Mouse (Mus musculus) v-Abl transformed pro-B cells (cell line): ENCODE results near the gene Smyd4.

ENCODE experiments used
- in situ Hi-C, 2 experiments: fragments of 400-800 bp; cut with MboI; formaldehyde crosslinking; loops; one replicate each; pipeline ENCODE4 v1.15.1; 2025; ENCODE audit not compliant: unreplicated experiment in 2 of 2

The Smyd4 gene

GRCm38 (mm10) chr11:75409679-75410575, 61.7 kb downstream of the Smyd4 start:
- in situ Hi-C loops = loop anchor here in 1 of 2 experiments (5.0 to 10.0 kb wide), 2 partner anchors 47 to 115 kb away; no protein-coding TSS in a partner anchor

GRCm38 (mm10) chr11:75410591-75410990, 62.4 kb downstream of the Smyd4 start:
- in situ Hi-C loops = loop anchor here in 1 of 2 experiments (5.0 kb wide), 1 partner anchor 47 kb away; no protein-coding TSS in a partner anchor

- in situ Hi-C loops = loop anchor here in 1 of 2 experiments (5.0 kb wide), 1 partner anchor 37 kb away; the partner anchor contains the start of gene Wdr81
Observed at GRCm38 (mm10) chr11:75415096-75415495, 66.9 kb downstream of the Smyd4 start.

DNA sequence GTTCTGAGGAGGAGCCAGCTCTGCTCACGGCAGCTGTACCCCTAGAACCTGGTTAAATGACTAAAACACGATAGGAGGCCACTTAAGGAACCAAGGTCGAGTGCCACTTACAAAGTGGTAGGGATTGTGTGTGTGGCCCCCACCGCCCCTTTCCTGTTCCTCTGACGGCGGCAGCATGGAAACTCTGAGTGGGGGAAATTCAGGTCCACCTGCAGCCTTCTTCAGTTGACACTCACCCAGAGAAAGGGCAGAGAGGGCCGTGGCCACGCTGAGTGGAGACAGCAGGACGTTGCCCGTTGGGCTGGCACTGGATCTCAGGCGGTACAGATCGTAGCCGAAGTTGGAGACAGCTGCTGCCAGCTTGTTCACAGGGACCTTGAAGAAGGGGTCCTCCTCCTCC, 67.8 kb downstream of the Smyd4 start:
- in situ Hi-C loops = loop anchor here in 1 of 2 experiments (5.0 kb wide), 1 partner anchor 36 kb away; the partner anchor contains the start of gene Wdr81

DNA sequence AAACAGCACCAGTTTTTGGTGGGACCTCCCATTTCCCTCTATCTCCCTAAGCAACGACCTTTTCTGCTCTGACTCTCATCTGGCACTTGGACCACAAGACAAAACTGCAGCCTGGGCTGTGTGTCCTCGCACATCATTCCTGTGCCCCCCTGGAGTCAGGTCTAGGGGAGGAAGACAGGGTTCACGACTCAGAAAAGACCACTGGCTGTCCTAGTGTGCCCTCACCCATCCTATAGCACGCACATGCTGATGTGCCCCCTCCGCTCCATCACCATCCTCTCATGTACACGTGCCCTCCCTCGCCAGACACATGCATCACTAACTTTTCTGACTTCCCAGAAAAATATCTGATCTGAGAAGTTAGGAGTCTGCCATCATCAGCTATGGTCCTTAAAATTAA, 71.8 kb downstream of the Smyd4 start:
- in situ Hi-C loops = no loop called here

DNA sequence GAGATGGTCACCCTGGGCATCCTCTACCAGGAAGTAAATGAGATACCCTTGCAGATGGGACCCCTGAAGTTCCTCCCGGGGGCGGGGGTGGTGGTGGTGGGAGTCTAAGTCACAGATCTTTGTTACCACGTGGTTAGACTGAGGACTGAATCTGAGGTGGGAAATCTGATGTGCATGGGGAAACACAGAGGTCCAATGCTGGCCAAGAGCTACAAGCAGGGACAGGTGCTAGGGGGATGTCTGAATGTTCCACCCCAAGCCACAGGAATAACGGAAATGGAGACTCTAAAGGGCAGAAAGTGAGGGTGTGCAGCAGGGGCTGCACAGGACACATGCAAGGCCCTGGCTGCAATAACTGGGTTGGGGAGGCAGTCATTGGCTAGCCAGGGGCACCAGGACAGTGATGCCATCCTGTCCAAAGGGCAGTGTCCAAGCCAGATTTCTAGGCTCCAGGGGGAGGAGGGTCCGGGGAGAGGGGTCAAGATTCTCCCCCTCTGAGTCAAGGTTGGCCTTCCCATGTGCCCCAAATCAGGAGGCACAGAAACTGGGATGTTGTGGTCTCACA, 72.7 kb downstream of the Smyd4 start:
- in situ Hi-C loops = no loop called here

- in situ Hi-C loops = no loop called here
Observed at GRCm38 (mm10) chr11:75421375-75422012, 73.3 kb downstream of the Smyd4 start.

DNA sequence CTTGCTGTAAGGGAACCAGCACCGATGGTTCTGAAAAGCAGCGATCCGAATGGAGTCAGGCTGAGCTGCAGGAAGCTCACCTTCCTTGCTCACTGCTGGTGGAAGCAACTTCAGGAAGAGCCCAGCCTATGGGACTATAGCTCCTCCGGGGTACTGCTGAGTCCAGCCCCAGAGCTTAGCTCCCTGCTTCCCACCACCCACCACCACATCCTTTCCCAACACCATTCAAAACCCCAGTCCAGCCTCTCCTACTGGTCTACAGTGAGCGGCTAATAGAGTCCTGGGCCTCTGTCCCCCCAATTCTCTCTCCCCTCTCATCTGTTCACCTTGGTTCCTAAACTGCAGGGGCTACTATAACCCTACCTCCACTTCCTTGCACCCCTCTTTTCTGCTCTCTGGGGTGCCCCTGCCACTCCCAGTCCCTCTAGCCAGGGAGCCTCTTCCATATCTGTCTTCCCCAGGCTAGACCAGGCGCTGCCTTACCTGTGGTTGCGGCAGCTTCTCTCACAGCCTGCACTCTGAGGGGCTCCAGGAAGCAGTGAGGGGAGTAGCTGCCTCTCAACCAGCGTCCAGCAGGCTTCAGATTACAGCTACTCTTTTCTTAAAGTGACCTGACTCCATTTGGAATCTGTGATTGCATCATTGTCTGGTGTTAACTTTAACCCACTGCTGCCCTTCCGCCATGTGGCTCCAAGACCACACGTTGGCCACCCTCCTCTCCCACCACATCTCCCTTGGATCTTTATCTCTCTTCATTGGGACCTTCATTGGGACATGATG, 74.0 kb downstream of the Smyd4 start, which contains the start of gene Serpinf1:
Serpinf1 (minus strand) TSS at position 689 of the 780 bp plus-strand sequence.
- in situ Hi-C loops = no loop called here

DNA sequence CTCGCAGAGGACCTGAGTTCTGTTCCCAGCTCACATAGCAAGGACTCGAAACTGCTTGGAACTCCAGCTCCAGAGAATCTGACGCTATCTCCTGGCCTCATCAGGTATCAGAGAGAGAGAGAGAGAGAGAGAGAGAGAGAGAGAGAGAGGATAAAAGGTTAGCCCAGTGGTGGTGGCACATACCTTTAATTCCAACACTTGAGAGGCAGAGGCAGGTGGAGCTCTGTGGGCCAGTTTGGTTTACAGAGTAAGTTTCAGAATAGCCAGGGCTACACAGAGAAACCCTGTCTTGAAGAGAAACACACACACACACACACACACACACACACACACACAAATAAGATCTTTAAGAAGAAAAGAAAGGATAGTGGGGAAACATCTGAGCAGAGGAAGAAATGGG, 74.9 kb downstream of the Smyd4 start:
- in situ Hi-C loops = no loop called here

DNA sequence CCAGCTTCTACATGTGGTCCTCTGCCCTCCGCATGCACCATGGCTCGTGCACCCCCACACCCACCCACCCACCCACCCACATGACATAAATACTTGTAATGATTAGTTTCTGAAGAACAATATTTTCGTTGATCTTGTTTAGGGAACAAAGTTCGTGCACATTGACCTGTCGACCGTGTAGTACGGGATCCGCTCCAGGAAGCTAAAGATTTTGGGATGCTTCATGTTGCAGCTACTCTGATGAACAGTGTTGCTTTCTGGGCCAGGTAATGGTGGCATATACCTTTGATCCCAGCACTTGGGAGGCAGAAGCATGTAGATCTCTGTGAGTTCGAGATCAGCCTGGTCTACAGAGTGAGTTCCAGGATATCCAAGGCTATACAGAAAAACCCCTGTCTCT, 75.8 kb downstream of the Smyd4 start:
- in situ Hi-C loops = no loop called here

DNA sequence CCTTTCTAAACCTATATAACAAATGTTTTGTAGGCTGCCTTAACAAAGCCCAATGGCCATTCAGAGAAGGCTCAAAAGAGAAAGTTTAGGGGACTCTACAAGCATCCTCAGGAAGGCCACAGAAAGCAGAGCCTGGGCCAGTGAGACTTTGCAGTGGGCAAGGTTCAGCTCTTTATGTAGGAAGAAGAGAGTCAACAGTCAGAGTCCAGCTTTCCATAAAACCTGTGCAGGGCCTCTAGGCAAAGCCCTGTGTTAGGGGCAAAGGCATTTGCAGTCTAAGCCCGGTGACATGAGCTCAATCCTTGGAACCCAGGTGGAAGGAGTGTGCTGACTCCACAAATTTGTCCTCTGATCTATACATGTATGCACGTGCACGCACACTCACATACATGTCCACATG, 76.2 kb downstream of the Smyd4 start:
- in situ Hi-C loops = no loop called here

DNA sequence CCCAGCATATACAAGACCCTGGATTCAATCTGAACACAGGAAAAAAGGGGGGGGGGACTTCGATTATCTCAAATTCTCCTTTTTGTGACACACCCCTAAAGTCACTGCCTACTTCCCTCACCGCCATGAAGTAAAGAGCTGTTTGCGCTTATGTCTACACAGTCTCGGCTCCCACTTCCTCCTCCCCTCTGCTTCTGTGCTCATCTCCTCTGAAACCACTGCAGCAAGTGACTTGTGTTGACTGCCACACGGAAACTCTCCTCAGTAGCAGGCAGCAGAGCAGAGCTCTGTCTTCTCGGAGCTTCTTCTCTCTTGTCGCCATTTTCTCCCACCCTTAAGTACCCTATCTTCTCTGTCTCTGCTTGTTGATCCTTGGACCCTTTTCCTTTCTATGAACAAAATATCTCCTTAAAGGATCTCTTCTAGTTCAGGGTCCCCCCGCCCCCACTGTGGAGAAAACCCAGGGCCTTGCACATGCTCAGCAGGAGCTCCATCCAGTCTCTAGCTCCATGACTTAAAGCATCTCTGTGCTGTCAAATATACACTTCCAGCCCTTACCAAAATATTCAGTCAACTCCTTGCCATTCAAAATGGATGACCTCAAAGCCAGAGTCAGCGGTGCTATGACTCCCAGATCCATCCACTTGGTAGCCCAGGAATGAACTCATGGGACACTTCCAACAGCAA, 80.9 kb downstream of the Smyd4 start:
- in situ Hi-C loops = no loop called here

DNA sequence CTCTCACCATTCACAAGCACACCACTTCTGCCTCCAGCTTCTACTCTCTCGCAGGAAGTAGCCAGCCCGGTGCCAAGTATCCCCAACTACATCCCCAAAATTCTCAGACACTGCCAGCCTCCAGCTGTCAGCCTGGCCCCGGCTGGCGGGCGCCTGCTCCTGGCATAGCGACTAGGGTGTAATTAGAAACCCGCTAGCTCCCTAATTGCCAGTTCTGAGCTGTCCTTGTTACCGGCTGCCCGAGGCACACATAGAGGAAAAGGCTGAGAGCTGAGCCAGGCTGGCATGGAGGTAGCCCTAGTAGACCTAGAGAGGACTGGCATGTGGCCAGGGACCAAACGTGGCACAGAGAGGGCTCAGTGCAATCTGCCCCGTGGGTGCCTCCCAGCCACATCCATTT, 83.1 kb downstream of the Smyd4 start:
- in situ Hi-C loops = no loop called here

GRCm38 (mm10) chr11:75434138-75434537, 85.9 kb downstream of the Smyd4 start:
- in situ Hi-C loops = no loop called here

DNA sequence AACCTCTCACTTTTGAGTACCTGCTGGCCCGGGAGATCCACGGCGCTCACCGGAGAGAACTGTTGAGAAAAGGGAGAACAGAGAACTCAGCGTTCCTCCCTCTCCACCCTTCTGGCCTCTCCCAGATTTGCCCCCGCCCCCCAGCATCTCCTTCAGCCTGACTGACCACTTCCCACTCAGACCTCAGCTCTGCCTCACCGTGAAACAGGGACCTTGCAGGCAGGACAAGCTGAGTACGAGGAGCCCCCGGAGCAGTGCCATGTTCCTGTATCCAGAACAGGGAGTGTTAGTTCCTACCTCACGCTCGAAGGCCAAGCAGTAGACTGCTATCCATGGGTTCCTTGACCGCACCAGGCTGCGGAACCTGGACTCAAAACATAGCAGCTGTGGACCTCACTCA, 90.0 kb downstream of the Smyd4 start:
- in situ Hi-C loops = no loop called here

GRCm38 (mm10) chr11:75438804-75439203, 90.6 kb downstream of the Smyd4 start:
- in situ Hi-C loops = no loop called here

- in situ Hi-C loops = no loop called here
Observed at GRCm38 (mm10) chr11:75439363-75439762, 91.1 kb downstream of the Smyd4 start, which contains the start of gene Serpinf2. Serpinf2 (minus strand) TSS chr11:75439591.

DNA sequence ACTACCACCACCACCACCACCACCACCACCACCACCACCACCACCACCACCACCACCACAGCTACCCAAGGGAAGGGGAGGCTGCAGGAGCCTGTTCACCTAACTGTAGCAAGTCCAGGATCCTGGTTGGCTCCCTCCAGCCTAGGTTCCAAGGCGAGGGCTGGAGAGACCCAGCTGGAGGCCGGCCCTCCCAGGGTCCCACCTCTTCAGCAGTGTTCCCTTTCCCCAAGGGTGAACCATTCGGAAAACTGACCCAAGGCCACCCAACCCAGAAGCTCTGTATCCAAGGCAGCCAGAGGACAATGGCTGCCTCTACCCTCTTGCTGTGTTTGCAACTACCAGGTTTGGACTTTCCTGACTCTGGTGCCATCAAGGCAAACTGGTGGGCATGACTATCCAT, 91.7 kb downstream of the Smyd4 start:
- in situ Hi-C loops = no loop called here

GRCm38 (mm10) chr11:75441034-75441433, 92.8 kb downstream of the Smyd4 start:
- in situ Hi-C loops = no loop called here

DNA sequence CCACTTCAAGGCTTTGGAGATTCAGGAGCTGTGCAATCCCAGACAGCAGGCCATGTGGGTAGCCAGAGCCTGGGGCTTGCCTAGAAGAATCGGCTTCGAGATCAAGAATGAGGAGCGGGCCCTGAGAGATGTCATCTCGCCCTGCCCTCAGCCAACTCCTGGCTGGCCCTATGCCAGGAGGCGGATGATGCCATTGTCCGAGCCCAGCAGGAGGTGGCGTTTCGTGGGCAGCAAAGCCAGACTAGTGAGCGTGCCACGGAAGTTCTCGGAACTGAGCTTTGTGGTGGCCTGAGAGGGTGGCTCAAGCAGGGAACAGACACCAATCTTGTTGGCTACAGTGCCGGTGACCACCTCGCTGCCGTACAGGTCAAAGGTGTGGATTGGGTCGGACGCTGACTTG, 93.4 kb downstream of the Smyd4 start:
- in situ Hi-C loops = no loop called here
